Mouse (Mus musculus) MEL (cell line): ENCODE data around the gene Tbcb. TPM values are rescaled to one million over a fixed set of nuclear protein-coding genes. Genes with fewer than 3 reads are reported as not detected.

Source experiments
- DNase-seq: peaks from one replicate; pipeline ENCODE4 v3.0.0; 2011; ENCODE audit warnings: low read depth, low spot score
- H3K27ac ChIP-seq: 2 replicates; pipeline ENCODE4 v1.5.1; 2012; ENCODE audit warnings: low read depth, mild to moderate bottlenecking, control low read depth, low read length, moderate library complexity; ENCODE audit not compliant: control insufficient read depth
- H3K27me3 ChIP-seq, 2 experiments: fragments of 150-350 bp in 1 of 2; sonication (generic) in 1 of 2; 2 replicates each; pipeline ENCODE4 v1.6.1; 2012; ENCODE audit warnings: low read length in 2 of 2, mild to moderate bottlenecking in 2 of 2, improper control_type of control experiment in 1 of 2, moderate library complexity in 1 of 2; ENCODE audit not compliant: insufficient read depth in 2 of 2, control insufficient read depth in 1 of 2
- H3K36me3 ChIP-seq, 2 experiments: 2 replicates each; pipeline ENCODE4 v1.6.1; 2012 to 2014; ENCODE audit warnings: low read length in 2 of 2, improper control_type of control experiment in 1 of 2, inconsistent platforms in 1 of 2, mild to moderate bottlenecking in 1 of 2; ENCODE audit not compliant: insufficient read depth in 2 of 2, control insufficient read depth in 1 of 2
- H3K4me1 ChIP-seq, 2 experiments: fragments of 150-350 bp in 1 of 2; sonication (generic) in 1 of 2; 2 replicates each; pipeline ENCODE4 v1.6.1; 2012; ENCODE audit warnings: low read length in 2 of 2, improper control_type of control experiment in 1 of 2, mild to moderate bottlenecking in 1 of 2; ENCODE audit not compliant: insufficient read depth in 2 of 2, control insufficient read depth in 1 of 2
- H3K4me3 ChIP-seq, 2 experiments: fragments of 150-350 bp in 1 of 2; sonication (generic) in 1 of 2; 2 replicates each; pipeline ENCODE4 v1.5.1; 2012; ENCODE audit warnings: low read depth in 2 of 2, low read length in 2 of 2, mild to moderate bottlenecking in 2 of 2, moderate library complexity in 2 of 2, control low read depth in 1 of 2, improper control_type of control experiment in 1 of 2; ENCODE audit not compliant: control insufficient read depth in 1 of 2, insufficient read depth in 1 of 2
- H3K79me2 ChIP-seq: 2 replicates; pipeline ENCODE4 v1.6.1; 2012; ENCODE audit warnings: mild to moderate bottlenecking, low read length, moderate library complexity; ENCODE audit not compliant: control insufficient read depth, poor library complexity, insufficient read depth
- H3K9ac ChIP-seq: 2 replicates; pipeline ENCODE4 v1.6.1; 2012; ENCODE audit warnings: low read depth, mild to moderate bottlenecking, control low read depth, low read length, moderate library complexity; ENCODE audit not compliant: control insufficient read depth, poor library complexity, severe bottlenecking
- H3K9me3 ChIP-seq: fragments of 150-350 bp; sonication (generic); replicated peaks from 2 replicates; pipeline ENCODE4 v1.6.1; 2012; ENCODE audit warnings: mild to moderate bottlenecking, low read length, improper control_type of control experiment, moderate library complexity; ENCODE audit not compliant: insufficient read depth
- ETS1 ChIP-seq: IDR thresholded peaks from 2 replicates; pipeline ENCODE4 v1.6.1; 2012; ENCODE audit warnings: low read depth, mild to moderate bottlenecking, inconsistent platforms, low read length, improper control_type of control experiment, moderate library complexity
- GABPA ChIP-seq: IDR thresholded peaks from 2 replicates; pipeline ENCODE4 v1.6.1; 2012; ENCODE audit warnings: low read depth, mild to moderate bottlenecking, inconsistent platforms, low read length, improper control_type of control experiment, moderate library complexity
- JUND ChIP-seq: IDR thresholded peaks from 2 replicates; pipeline ENCODE4 v1.6.1; 2011; ENCODE audit warnings: low read depth, mild to moderate bottlenecking, improper control_type of control experiment, low read length
- KAT2A ChIP-seq: conservative IDR thresholded peaks from 2 replicates; pipeline ENCODE4 v1.6.1; 2012; ENCODE audit warnings: low read depth, low read length, improper control_type of control experiment, inconsistent platforms
- MAFK ChIP-seq: IDR thresholded peaks from 2 replicates; pipeline ENCODE4 v1.6.1; 2011; ENCODE audit warnings: low read depth, mild to moderate bottlenecking, low read length, improper control_type of control experiment, borderline replicate concordance
- MAZ ChIP-seq: IDR thresholded peaks from 2 replicates; pipeline ENCODE4 v1.6.1; 2012; ENCODE audit warnings: low read depth, mild to moderate bottlenecking, inconsistent platforms, low read length, improper control_type of control experiment
- MXI1 ChIP-seq: IDR thresholded peaks from 2 replicates; pipeline ENCODE4 v1.6.1; 2011; ENCODE audit warnings: mild to moderate bottlenecking, low read depth, low read length, improper control_type of control experiment
- MYB ChIP-seq: IDR thresholded peaks from 2 replicates; pipeline ENCODE4 v1.6.1; 2011; ENCODE audit warnings: mild to moderate bottlenecking, low read depth, low read length, improper control_type of control experiment
- NELFE ChIP-seq: IDR thresholded peaks from 2 replicates; pipeline ENCODE4 v1.6.1; 2011; ENCODE audit warnings: low read depth, low read length, improper control_type of control experiment
- POLR2A ChIP-seq, 2 experiments: IDR thresholded peaks; 2 replicates each; pipeline ENCODE4 v1.6.1; 2011 to 2012; ENCODE audit warnings: low read length in 2 of 2, mild to moderate bottlenecking in 2 of 2, control low read depth in 1 of 2, improper control_type of control experiment in 1 of 2, low read depth in 1 of 2, moderate library complexity in 1 of 2; ENCODE audit not compliant: control insufficient read depth in 1 of 2, insufficient read depth in 1 of 2, poor library complexity in 1 of 2
- POLR2AphosphoS2 ChIP-seq: IDR thresholded peaks from 2 replicates; pipeline ENCODE4 v1.6.1; 2011; ENCODE audit warnings: low read length, improper control_type of control experiment
- RAD21 ChIP-seq: IDR thresholded peaks from 2 replicates; pipeline ENCODE4 v1.6.1; 2011; ENCODE audit warnings: mild to moderate bottlenecking, low read depth, low read length, improper control_type of control experiment
- SIN3A ChIP-seq: IDR thresholded peaks from 2 replicates; pipeline ENCODE4 v1.6.1; 2012; ENCODE audit warnings: low read length, improper control_type of control experiment, inconsistent platforms
- TAL1 ChIP-seq: IDR thresholded peaks from 2 replicates; pipeline ENCODE4 v1.6.1; 2012; ENCODE audit warnings: mild to moderate bottlenecking, inconsistent platforms, low read length, moderate library complexity, mixed read lengths
- UBTF ChIP-seq: IDR thresholded peaks from 2 replicates; pipeline ENCODE4 v1.6.1; 2012; ENCODE audit warnings: low read depth, mild to moderate bottlenecking, inconsistent platforms, low read length, improper control_type of control experiment, moderate library complexity, borderline replicate concordance; ENCODE audit not compliant: insufficient read depth
- USF2 ChIP-seq, 2 experiments: IDR thresholded peaks; 2 replicates each; pipeline ENCODE4 v1.6.1; 2011 to 2012; ENCODE audit warnings: improper control_type of control experiment in 2 of 2, low read length in 2 of 2, borderline replicate concordance in 1 of 2, inconsistent platforms in 1 of 2, low read depth in 1 of 2, mild to moderate bottlenecking in 1 of 2; ENCODE audit not compliant: insufficient read depth in 1 of 2
- ZC3H11A ChIP-seq: IDR thresholded peaks from 2 replicates; pipeline ENCODE4 v1.6.1; 2012; ENCODE audit warnings: low read depth, mild to moderate bottlenecking, inconsistent platforms, low read length, improper control_type of control experiment
- ZNF384 ChIP-seq: IDR thresholded peaks from 2 replicates; pipeline ENCODE4 v1.6.1; 2012; ENCODE audit warnings: low read depth, mild to moderate bottlenecking, inconsistent platforms, low read length, improper control_type of control experiment
- polyA plus RNA-seq, 2 experiments: library from polyadenylated mRNA; stranded (reverse) in 1 of 2; unstranded in 1 of 2; fragments of >175 nt in 1 of 2; fragments of >200 nt in 1 of 2; gene quantifications; 2 replicates each; pipeline versions ENCODE4 v1.2.1 to v1.2.4; 2012; ENCODE audit warnings: low replicate concordance in 2 of 2, low read depth in 1 of 2; ENCODE audit not compliant: insufficient read length in 2 of 2, insufficient read depth in 1 of 2, missing spikeins in 1 of 2
- total RNA-seq: library from RNA; depleted of rRNA; stranded (reverse); fragments of 300-350 nt; gene quantifications from 2 replicates; pipeline ENCODE4 v1.2.3, GENCODE M21; 2012

Tbcb gene
- total and polyA plus RNA-seq, 3 experiments = 54.8 to 72.6 TPM; not detected in 1

DNA sequence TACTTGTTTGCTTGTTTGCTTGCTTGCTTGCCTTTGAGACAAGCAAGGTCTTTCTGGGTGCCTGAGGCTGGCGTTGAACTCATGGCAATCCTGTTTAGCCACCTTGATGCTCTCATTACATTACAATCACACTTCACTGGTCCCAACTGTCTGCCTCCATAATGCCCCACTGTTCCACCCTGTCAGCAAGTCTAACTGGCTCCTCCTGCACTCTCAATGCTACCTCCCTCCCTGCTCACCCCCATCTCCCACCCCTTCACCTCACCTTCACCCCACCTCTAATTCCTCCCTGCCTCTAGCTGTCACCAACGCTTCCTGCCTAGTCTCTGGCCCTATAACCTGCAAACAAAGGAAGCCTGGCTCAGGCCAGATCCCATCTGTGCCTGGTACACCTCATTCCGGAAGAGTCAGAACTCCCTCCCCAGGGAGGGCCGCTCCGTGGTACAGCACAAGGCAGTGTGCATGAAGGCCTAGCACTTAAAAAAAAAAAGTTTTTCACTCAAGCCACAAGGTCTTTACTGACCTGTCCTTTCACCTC is 34.4 kb downstream of the Tbcb start:
- H3K9ac ChIP-seq = no peak overlapping the region
- peaks cover 0 to 17% of the 10 kb centered on the region in 2 experiments; a peak in 3 of 4 replicates for H3K4me1 ChIP-seq
- H3K79me2 ChIP-seq = peaks cover 9% of the 10 kb centered on the region

DNA sequence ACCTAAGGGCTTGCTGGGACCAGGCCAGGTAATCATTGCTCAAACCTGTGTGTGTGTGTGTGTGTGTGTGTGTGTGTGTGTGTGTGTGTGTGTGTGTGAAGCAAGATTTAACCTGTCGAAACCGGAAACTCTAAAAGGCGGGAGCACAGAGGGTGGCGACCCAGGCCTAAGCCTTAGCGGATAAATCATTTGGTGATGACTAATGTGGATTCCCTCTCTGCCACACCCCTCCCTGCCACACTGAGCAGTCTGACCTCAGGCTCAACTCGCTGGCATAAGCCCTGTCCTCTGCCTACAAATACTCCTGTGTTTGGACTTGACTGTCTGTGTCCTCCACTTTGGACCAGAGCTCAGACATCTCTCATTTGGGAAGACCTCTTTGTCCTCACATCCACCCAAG is 35.9 kb downstream of the Tbcb start:
- no peaks in the 10 kb centered on the region for H3K9me3 ChIP-seq
- H3K9ac ChIP-seq = no peak overlapping the region
- DNase-seq = peak; percentile 34
- H3K27me3 ChIP-seq = no peaks in the 10 kb centered on the region
- no peak for TF ChIP-seq JUND
- TF ChIP-seq MAZ = no peak
- TF ChIP-seq ZC3H11A = no peak
- TF ChIP-seq ZNF384 = no peak
- TF ChIP-seq MXI1 = no peak
- no peak for TF ChIP-seq POLR2A (IDR thresholded peaks at IDR 0.05; ENCODE audit: control insufficient read depth in 1 of 2, insufficient read depth in 1 of 2, low read depth in 1 of 2, low read length in 2 of 2, poor library complexity in 1 of 2)
- no peak for TF ChIP-seq SIN3A
- TF ChIP-seq UBTF = no peak
- H3K36me3 ChIP-seq = peaks cover 0 to 14% of the 10 kb centered on the region in 2 experiments; a peak in 2 of 4 replicates
- H3K4me1 ChIP-seq = peaks cover 0 to 17% of the 10 kb centered on the region in 2 experiments; a peak in 3 of 4 replicates
- H3K79me2 ChIP-seq = peaks cover 9% of the 10 kb centered on the region
- no peak overlapping the region for H3K27ac ChIP-seq
- no peak overlapping the region for H3K4me3 ChIP-seq

More for the DNA sequence above, 34.4 kb downstream of the Tbcb start:
- no peaks in the 10 kb centered on the region for H3K27me3 ChIP-seq
- H3K4me3 ChIP-seq = no peak overlapping the region
- peaks cover 0 to 14% of the 10 kb centered on the region in 2 experiments; a peak in 2 of 4 replicates for H3K36me3 ChIP-seq
- H3K9me3 ChIP-seq = no peaks in the 10 kb centered on the region
- no peak overlapping the region for H3K27ac ChIP-seq
- no peak for TF ChIP-seq POLR2AphosphoS2
- TF ChIP-seq GABPA = no peak
- TF ChIP-seq SIN3A = no peak
- no peak for TF ChIP-seq NELFE
- TF ChIP-seq KAT2A = no peak
- no peak for TF ChIP-seq USF2 (IDR thresholded peaks at IDR 0.05; ENCODE audit: borderline replicate concordance in 1 of 2, insufficient read depth in 1 of 2, low read depth in 1 of 2, low read length in 2 of 2)
- no peak for TF ChIP-seq MYB
- no peak for TF ChIP-seq MAFK
- no peak for TF ChIP-seq TAL1
- TF ChIP-seq RAD21 = no peak
- no peak for TF ChIP-seq ETS1
- TF ChIP-seq, all 39 proteins: peak for 0
- DNase-seq = no peak
